Mouse (Mus musculus) bone marrow macrophage, adult 2 months (primary cell): Measurements from ENCODE around the gene Ahnak2. TPM values are rescaled to one million over a fixed set of nuclear protein-coding genes. Genes with fewer than 3 reads are reported as not detected.
A peak's percentile ranks its signal among the peaks of the same experiment; 100 is the strongest.

Experiments
- H3K27ac ChIP-seq: 2 replicates; pipeline ENCODE4 v1.5.1; 2012; ENCODE audit warnings: low read depth, low read length; ENCODE audit not compliant: insufficient read depth
- H3K4me1 ChIP-seq: 2 replicates; pipeline ENCODE4 v1.6.1; 2012; ENCODE audit warnings: low read length; ENCODE audit not compliant: control insufficient read depth, insufficient read depth
- H3K4me3 ChIP-seq: 2 replicates; pipeline ENCODE4 v1.5.1; 2012; ENCODE audit warnings: mild to moderate bottlenecking, low read length, moderate library complexity; ENCODE audit not compliant: insufficient read depth
- CTCF ChIP-seq: IDR thresholded peaks from 2 replicates; pipeline ENCODE4 v1.5.1; 2012; ENCODE audit warnings: low read depth, mild to moderate bottlenecking, low read length, moderate library complexity
- POLR2A ChIP-seq: IDR thresholded peaks from 2 replicates; pipeline ENCODE4 v1.6.1; 2012; ENCODE audit warnings: mild to moderate bottlenecking, low read depth, low read length, borderline replicate concordance
- polyA plus RNA-seq: library from polyadenylated mRNA; stranded (reverse); fragments of >200 nt; gene quantifications from 2 replicates; pipeline ENCODE4 v1.2.4, GENCODE M21; 2012; ENCODE audit not compliant: missing spikeins, insufficient read depth, insufficient read length

Gene Ahnak2
- polyA plus RNA-seq, 1 experiment = 27.3 TPM

DNA sequence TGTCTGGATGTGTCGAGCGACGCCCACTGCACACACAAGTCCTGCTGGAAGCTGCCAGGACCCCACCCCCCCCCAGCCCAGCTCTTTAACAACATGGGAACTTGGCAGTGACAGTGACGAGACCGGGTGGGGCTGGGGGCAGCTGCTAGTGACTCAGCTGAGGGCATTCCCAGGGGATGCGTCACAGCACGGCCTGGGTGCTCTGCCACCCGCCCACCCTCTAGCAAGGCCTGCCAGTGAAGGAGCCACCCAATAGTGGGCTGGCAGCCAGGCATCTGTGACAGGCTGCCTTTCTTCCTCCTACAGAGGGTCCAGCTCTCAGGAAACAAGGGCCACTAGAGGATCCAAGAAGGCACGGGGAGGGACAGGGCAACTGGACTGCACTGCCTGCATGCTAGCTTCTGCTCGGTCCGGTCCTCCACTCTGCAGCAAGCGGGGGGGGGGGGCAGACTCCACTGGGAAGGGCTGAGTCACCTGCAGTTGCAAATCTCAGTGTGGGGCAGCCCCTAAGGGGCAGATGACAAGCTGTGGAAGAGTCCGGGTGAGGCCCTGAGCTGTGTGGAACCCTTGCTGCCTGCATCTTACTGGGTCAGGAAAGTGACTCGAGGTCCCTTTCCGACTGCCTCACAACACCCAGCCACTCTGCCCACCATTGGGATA lies 4.7 kb downstream of the Ahnak2 start:
- no peak for TF ChIP-seq CTCF
- TF ChIP-seq POLR2A = no peak
- Histone ChIP-seq H3K27ac (peak overlapping the region; percentile 5), H3K4me1 (peaks cover 54% of the 10 kb centered on the region), H3K4me3 (no peak overlapping the region)

DNA sequence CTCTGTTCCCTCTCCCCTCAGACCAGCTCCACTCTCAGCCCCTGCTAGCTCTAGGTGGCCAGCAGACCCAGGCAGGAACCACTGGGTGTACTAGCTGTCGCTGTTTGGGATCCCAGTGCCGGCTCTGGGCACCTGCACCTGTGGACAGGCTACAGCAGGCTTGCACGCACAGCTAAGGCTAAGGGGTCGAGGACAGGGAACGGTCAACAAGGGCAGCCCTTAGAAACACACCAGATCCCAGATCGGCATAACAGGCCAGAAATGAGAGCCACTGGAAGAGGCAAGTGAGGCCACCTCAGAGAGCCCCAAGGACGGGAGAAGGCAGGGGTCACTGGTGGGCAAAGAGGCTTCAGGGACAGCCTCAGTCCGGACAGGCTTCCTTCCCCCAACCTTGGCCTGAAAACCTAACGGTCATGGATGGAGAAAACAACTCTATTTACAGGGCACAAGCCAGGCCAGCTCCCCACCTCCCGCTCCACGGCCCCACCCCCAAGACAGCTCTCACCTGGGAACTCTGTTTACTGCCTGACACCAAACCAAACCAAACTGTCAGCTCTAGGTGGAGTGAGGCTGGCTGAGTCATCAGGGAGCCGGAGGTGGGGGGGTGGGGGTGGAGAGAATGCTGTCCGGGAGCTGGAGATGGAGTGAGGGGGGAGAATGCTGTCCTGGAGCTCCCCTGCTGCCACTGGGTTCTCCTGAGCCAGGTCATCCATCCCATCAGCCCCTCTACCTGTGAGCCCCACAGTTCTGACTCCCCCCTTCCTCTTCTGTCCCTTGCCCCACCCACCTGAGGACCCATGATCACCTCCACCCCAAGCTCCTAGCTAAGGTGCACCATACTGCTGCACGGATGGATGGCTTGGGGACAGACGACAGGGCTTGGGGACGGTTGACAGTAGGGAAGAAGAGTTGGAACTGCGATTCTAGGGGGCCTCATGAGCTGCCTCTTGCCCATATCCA lies 5.6 kb downstream of the Ahnak2 start:
- Histone ChIP-seq H3K4me1 (peaks cover 53% of the 10 kb centered on the region), H3K4me3 (no peak overlapping the region), H3K27ac (peak overlapping the region; percentile 70)
- TF ChIP-seq CTCF = no peak
- TF ChIP-seq POLR2A = no peak

DNA sequence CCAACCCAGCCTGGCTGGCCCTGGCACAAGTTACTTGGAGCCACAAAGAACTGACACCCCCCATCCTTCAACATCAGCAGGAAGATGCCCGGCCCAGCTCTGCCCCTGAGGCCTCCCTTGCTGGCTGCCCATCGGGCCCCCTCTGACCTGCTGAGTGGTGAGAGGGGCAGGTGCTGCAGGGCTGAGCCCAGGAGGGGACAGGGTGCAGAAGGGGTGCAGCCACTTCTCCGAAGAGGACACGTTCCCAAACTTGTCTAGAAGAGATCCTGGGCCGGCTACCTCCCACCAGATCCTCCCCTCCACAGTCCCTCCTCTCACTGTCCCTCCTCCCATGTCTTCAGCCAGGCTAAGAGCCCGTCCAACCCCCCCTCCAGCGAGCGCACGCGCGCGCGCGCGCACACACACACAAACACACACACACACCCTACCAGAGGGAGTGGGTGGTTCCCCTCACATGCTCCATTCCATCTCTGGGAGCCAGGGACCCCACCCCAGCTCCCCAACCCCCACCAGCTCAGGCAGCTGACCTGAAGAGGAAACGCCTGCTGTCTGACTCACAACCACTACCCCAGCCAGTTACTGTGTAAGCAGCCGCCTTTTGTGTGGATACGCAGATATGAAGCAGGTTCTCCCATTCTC lies 6.9 kb downstream of the Ahnak2 start:
- Histone ChIP-seq H3K4me3 (peak overlapping the region; percentile 57), H3K27ac (peak overlapping the region; percentile 79), H3K4me1 (peaks cover 53% of the 10 kb centered on the region)
- TF ChIP-seq CTCF (no peak), POLR2A (no peak)

DNA sequence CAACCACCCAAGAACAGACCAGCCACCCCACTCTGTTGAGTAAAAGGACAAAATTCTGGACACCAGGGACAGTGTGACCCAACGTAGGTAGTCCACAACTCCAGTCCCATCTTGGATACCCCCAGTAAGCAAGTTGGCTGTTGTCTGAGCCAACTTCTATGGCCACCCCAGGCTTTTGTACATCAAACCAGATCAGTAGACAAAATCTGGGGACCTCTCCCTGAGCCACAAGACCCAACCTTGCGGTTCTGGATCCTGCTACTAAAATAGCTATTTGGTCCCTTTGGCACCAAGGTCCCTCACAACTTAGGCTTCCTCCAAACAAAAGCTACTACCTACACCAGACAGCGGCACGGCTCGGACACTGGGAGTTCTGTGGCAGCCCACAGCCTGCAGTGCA lies 7.5 kb downstream of the Ahnak2 start:
- H3K4me1 ChIP-seq = peaks cover 49% of the 10 kb centered on the region
- peak overlapping the region; percentile 57 for H3K4me3 ChIP-seq
- peak overlapping the region; percentile 79 for H3K27ac ChIP-seq
- no peak for TF ChIP-seq CTCF
- TF ChIP-seq POLR2A = no peak

DNA sequence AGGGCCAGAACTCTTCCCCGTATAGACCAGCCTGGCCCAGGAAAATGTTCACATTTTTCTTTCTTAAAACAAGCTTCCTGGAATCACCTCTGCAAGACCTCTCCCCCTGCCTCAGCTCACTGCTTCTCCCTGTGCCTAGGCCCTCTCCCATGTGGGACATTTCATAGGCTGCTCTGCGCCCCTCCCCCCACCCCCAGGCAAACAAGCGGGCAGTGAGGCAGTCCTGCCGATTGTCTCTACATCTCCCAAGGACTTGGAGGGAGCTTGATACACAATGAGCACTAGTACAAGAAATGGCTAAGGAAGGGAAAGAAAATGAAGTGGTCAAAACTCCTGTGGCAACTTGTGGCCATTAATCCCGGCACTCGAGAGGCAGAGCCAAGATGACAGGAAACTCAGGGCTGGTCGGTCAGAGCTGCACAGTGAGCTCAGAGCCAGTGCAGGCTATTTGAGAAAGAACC lies 8.1 kb downstream of the Ahnak2 start:
- peaks cover 44% of the 10 kb centered on the region for H3K4me1 ChIP-seq
- peak overlapping the region; percentile 79 for H3K27ac ChIP-seq
- peak overlapping the region; percentile 57 for H3K4me3 ChIP-seq
- no peak for TF ChIP-seq POLR2A
- no peak for TF ChIP-seq CTCF

DNA sequence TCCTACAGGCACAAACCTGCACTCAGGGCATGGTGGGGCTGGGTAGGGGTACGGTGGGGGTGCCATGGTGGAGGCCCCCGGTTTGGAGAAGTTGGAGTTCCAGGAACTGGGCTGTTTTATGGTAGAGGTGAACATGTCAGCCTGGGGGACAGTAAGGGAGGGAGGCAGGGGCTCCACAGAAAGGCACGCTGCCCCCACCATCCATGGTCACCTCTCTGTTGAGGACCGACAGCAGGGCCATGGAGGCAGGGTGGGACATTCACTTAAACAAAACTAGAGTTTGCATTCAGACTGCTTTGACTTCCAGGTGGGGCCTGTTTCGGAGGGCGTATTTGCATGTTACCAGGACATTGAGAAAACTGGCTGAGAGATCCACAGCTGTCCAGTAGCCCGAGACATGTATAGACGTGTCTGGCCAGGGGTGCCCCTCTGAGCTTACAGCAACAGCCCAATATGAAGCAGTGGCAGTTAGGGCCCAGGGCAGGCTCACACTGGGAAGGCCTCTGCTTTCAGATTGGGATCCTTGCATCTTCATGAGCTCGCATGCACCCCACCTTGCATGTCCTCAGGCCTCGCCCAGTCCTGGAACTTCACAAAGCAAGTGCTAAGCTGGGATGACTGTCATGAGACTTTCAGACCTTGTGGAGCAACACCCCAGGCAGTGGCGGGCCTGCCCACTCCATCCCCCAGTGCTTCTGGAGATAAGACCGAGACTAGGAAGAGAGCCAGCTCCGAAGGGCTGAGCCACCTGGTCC lies 8.7 kb downstream of the Ahnak2 start:
- peak overlapping the region; percentile 57 for H3K4me3 ChIP-seq
- peaks cover 44% of the 10 kb centered on the region for H3K4me1 ChIP-seq
- TF ChIP-seq CTCF = no peak
- no peak for TF ChIP-seq POLR2A
- peak overlapping the region; percentile 79 for H3K27ac ChIP-seq

DNA sequence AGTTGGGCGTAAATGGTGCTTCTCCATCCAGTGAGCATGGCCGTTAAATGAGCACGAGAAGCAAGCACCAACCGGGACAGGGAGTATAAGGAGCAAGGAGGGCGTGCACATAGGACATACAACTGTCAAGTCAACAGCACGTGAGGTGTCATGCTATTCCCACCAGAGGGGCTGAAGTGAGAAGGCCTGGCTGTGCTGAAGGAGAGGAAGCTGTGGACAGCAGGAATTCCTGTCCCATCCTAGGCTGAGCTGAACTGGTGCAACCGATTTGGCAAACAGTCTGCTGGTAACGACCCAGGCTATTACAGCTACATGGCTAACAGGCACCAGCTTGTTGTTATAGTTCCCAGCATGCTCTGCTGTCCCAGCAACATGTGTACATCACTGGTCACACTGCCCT lies 11.4 kb downstream of the Ahnak2 start:
- no peak for TF ChIP-seq CTCF
- TF ChIP-seq POLR2A = no peak
- Histone ChIP-seq H3K27ac (no peak overlapping the region), H3K4me1 (peaks cover 21% of the 10 kb centered on the region), H3K4me3 (no peak overlapping the region)

DNA sequence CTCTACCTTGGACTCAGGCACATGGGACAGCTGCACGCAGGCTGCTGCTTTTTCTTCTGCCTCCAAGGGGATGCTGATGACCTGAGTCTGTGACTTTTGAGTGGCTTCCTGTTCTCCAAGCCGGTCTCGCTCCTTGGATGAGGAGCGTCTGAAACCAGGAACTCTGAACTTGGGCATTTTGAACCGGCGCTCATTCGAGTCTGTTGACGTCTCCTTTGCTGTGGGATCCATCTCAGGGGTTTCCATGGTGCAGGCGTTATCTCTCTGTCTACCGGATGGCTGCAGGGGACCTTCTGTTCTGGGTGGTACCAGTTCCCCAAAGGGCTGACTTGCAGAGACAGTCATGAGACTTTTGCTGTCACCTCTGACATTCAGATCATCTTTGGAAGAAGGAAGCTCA lies 28.0 kb downstream of the Ahnak2 start:
- no peak overlapping the region for H3K27ac ChIP-seq
- no peak overlapping the region for H3K4me3 ChIP-seq
- TF ChIP-seq POLR2A (no peak), CTCF (no peak)

DNA sequence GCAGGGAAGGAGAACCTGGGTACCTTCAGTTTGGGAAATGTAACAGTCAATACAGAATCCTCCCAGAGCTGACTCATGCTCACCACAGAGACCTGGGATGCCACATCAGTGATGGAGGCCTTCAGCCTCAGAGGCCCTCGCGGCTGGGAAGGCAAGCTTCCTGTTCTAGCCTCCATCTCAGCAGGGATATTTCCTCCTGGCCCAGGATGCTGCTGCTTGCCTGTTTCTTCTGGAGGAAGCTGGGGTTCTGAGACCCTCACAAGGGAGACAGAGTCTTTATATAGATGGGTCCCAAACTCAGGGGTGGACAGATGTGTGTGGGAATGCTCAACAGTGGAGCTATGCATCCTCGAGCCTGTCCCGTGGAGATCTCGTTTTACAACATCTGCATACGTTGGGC lies 28.4 kb downstream of the Ahnak2 start:
- Histone ChIP-seq H3K27ac (no peak overlapping the region), H3K4me1 (no peaks in the 10 kb centered on the region), H3K4me3 (no peak overlapping the region)
- no peak for TF ChIP-seq CTCF
- no peak for TF ChIP-seq POLR2A

More for the DNA sequence above, 28.0 kb downstream of the Ahnak2 start:
- no peaks in the 10 kb centered on the region for H3K4me1 ChIP-seq

DNA sequence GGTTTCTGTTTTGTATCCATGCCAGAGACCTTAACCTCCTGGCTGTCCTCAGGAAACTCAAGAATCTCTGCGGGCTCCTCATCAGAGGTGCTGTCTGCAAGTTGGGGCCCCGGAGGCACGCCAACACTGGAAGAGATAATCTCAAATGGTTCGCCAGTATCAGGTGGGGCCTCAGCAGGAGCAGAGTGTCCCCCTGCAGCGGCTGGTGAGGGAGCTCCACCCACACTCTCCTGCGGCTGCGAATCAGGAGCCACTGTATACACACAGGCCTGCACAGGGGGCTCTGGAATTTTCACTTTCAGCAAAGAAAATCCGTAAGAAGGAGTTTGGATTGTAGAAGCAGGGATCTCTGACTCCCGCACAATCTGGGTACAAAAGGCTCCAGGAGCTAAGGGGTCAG lies 29.1 kb downstream of the Ahnak2 start:
- Histone ChIP-seq H3K27ac (no peak overlapping the region), H3K4me1 (no peaks in the 10 kb centered on the region), H3K4me3 (no peak overlapping the region)
- no peak for TF ChIP-seq CTCF
